Mouse (Mus musculus): ENCODE measurements around the gene Mtrex.

Gene Mtrex

GRCm38 (mm10) chr13:112927287-112928001 lies at the start of gene Mtrex, which contains the start of gene Dhx29:
TSS of gene Mtrex (minus strand) at chr13:112927398.
TSS of gene Dhx29 (plus strand) at chr13:112927454.
- DNase-seq (ENCODE audit: low spot score) = peak; percentile 96

DNA sequence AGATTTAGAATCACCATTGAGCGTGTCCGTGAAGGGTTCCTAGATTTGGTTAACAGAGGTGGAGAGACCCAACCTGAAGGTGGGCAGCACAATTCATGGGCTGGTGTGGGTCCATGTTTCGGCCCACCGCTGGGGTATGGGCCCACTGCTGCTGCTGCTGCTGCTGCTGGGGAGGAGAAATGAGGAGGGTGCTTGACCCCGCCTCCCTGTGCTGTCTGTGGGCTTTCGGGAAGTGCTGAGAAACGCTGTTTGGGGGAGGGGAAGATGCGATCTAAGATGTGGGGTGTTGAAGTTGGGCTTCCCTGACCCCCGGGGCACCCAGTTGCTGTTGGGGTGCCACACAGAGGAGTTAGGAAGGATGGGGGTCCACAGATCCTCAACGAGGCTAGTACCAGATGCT lies 49.5 kb upstream of the Mtrex start:
- DNase-seq (ENCODE audit: low spot score) = no peak

- DNase-seq (ENCODE audit: low spot score) = no peak
Observed at GRCm38 (mm10) chr13:112967267-112967666, 40.1 kb upstream of the Mtrex start.

DNA sequence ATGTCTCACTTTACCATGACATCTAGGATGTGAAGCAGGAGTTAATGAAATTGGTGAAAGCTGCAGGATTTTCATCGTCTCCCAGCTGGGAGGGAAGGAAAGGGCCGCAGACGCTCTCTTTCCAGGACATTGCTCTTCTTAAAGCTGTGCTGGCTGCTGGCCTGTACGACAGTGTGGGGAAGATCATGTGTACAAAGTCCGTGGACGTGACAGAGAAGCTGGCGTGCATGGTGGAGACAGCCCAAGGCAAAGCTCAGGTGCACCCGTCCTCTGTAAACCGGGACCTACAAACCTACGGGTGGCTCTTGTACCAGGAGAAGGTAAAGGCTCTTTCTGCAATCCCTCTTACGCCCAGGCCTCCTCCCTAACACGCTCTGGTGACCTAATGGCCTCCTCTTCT lies 37.2 kb upstream of the Mtrex start:
- no peak for DNase-seq (ENCODE audit: low spot score)

DNA sequence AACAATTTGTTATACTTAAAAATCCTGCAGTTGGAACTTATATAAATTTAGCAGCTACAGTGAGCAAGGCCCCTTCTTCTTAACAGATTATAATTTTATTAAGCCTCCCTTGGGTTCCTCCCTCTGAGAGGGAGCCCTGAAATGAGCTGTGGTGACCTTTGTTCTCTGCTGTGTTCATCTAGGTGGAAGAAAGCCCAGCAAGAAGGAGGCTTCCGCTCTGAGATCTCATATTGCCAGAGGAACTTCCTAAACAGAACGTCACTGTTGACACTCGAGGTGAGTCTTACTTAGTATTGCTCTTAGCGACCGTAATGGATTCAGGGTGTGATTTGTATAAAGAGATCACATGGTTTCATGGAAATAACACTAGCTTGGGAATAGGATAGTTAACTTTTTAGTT lies 35.9 kb upstream of the Mtrex start:
- DNase-seq (ENCODE audit: low spot score) = no peak

GRCm38 (mm10) chr13:112954067-112954466 lies 26.9 kb upstream of the Mtrex start:
- no peak for DNase-seq (ENCODE audit: low spot score)

DNA sequence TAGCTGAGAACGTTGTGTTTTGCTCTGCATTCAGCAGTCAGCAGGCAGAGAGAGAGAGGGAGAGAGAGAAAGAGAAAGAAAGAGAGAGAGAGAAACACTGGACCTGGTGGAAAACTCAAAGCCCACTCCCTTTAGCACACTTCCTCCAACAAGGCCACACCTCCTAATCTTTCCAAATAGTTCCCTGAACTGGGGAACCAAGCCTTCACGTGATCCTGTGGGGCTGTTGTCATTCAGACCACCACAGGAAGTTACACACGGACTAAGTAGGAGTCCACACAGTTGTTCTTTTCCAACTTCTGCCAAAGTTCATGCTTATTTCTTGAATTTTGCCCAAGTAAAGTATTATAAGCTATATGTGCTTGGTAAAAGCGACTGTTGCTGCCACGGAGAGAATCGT lies 18.7 kb upstream of the Mtrex start:
- DNase-seq (ENCODE audit: low spot score) = no peak

DNA sequence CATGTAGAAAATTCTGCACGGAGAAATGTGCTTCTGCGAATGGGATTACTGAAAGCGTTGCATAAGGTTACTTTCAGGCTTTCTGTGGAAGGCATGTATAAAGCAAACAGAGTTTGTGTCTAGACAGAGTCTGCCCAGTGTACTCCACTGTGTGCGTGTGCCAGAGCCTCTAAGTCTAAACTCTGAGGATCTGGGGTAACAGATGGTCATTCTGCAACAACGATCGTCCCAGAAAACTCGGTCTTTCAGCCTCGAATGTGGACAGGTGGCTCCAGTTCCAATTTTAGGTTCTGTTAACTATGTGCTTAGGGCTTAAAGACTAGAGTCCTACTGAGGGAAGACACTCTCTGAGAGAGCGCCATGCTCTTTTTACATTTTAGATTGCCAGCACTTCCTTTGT lies 18.1 kb upstream of the Mtrex start:
- no peak for DNase-seq (ENCODE audit: low spot score)

GRCm38 (mm10) chr13:112941879-112942330 lies 14.7 kb upstream of the Mtrex start:
- no peak for DNase-seq (ENCODE audit: low spot score)

DNA sequence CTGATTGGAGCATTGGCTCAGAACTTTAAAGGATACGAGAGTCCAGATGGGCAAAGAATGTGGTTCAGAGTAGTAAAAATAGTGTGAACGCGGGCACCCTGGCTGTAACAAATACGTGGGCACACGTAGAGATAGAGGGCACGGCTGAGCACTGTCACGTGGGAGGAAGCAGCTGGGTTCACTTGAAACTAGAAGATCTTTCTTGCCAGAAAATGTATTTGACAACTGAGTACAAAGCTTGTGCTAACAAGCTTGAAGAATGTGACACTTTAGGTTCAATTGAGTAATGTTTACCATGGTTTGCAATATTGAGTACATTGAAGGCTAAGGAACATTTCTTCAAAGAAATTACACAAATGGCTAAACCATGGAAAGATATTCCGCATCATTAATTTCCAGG lies 10.9 kb upstream of the Mtrex start:
- DNase-seq (ENCODE audit: low spot score) = no peak

DNA sequence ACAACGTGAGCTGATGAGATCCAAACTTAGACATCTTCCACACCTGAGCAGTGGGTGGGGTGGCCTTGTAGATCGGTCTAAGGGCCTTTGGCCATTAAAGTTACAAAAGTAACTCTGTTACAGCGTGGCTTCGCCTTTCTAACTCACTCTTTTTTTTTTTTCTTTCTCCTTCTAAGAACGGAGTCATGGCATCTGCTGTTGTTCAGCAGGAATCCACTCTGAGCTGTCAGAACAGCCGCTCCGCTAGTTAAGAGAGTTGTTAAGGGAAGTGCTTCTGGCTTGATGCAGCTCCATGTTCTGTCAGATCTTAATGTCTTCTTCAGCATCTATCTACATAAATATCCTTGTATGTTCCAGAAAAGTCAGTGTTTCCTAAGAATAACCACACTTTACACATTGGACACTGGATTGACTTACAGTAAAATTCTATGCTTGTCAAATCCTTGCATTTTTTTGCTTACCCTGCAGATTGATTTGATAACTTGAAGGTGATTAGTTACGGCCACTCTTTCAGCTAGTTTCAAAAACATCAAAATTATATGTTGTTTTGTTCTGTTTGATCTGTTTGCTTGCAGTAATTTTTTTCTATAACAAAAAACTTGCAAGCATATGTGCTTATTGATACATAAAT lies 955 bp upstream of the Mtrex start:
- peak; percentile 17 for DNase-seq (ENCODE audit: low spot score)

DNA sequence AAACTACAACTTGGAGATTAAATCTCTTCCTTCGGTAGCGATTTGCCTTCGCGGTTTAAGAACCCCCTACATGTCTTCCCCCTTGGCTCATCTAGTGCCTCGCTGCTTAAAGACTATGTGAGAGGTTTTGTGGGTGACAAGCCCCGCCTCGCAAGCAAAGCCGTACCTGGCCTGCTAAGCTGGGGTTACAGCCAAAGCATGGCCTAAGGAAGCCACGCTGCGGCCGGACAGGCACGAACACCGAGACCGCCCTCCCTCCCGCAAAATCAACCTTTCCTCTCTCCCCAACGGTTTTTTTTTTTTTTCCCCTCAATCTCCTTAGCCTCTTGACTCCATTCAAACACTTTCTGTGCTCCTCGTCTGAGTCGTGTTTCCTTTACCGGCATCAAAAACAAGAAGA lies 402 bp downstream of the Mtrex start:
- peak; percentile 54 for DNase-seq (ENCODE audit: low spot score)

DNA sequence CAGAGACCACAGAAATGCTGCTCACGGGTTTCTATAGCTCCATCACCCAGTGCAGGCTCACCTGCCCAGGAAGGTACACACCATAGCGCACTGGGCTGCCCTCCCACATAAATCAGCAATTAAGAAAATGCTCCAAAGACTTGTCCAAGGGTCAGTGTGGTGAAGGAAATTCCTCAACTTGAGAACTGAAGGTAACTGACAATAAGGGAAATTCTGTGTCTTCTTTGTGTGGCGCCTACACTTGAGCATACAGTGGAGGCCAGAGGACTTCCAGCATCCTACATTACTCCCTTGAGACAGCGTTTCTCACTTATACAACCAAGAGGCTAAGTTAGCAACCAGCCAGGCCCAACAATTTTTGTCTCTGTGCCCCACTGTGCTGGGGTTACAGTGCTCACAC lies 1.2 kb downstream of the Mtrex start:
- DNase-seq (ENCODE audit: low spot score) = no peak

- no peak for DNase-seq (ENCODE audit: low spot score)
Observed at GRCm38 (mm10) chr13:112925266-112925665, 1.9 kb downstream of the Mtrex start.

- DNase-seq (ENCODE audit: low spot score) = no peak
Observed at GRCm38 (mm10) chr13:112920906-112921305, 6.3 kb downstream of the Mtrex start.

DNA sequence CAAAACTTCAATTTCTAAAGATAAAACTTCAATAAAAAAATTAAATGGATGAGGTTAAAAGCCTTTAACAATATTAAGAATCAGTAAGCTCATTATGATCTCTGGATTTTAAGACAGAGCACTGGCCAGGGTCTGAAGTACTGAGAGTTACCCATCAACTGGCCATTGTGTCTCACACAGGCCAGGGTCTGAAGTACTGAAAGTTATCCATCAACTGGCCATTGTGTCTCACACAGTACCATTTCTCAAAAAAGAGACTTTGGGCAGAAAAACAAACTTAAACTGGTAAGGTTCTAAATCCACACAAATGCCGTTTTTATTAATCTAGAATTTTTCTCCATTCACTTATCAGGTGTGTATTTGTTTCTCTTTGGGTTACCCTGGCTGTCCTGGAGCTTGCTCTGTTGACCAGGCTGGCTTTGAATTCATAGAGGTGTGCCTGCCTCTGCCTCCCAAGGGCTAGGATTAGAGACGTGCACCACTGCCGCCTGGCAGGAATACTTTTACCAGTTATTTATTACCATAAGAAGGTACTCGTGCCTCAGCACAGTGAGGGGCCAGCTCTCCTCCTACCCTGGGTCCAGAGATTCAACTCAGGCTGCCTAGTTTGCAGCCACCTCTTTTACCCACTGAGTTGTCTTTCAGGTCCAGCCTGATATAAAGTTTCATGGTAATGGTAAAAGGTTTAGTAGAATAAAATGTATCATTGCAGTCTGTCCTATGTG lies 7.9 kb downstream of the Mtrex start:
- DNase-seq (ENCODE audit: low spot score) = no peak

DNA sequence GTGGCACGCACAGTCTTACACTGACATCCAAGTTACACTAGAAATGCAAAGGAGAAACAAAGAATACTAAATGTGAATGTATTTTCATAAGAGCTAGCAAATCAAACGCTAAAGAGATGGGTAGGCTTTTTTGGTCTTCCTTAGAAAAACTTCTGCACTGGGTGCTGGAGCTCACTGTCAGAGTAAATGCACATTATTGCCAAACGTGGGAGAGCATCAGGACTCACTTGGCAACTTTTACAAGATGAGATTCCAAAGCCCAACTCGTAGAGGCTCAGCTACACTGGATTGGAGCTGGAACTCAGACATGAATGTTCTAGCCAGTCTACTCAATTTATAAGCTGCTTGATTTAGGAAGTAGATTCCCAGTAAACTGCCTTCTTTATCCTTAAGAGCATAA lies 16.8 kb downstream of the Mtrex start:
- no peak for DNase-seq (ENCODE audit: low spot score)

GRCm38 (mm10) chr13:112909663-112910062 lies 17.5 kb downstream of the Mtrex start:
- peak; percentile 59 for DNase-seq (ENCODE audit: low spot score)

DNA sequence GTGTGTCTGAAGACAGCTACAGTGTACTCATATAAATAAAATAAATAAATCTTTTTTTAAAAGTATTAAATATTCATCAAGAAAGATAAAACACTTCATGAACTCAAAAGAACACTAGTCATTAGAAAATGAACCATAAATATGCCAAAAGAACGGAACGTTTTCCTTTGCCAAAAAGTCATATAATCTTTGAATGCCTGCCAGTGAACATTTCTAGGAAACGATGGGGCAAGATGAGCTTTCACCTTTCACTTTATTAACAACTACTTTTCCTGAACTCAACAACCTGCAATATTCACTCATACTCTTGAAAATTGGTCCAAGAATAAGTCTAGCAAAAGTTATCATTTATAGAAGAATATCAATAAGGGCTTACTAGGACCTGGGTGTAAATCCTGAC lies 25.0 kb downstream of the Mtrex start:
- no peak for DNase-seq (ENCODE audit: low spot score)

DNA sequence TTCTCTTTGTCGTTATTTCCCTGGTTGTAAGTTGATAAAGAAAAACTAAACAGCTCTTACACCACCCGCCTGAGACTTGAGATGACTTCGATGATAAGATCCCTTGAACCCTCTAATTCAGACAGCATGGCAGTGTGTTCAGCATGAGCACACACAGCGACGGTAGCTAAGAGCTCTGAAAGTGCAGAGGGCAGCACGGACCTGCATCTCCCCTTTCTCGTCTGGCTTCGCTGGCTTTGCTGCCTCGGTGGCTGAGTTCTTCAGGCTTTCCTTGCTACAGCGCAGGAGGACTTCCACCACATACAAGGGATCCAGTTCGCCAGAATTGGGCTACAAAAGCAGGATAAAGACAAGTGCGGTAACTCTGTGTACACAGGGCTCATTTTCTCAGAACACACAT lies 40.0 kb downstream of the Mtrex start:
- no peak for DNase-seq (ENCODE audit: low spot score)

DNA sequence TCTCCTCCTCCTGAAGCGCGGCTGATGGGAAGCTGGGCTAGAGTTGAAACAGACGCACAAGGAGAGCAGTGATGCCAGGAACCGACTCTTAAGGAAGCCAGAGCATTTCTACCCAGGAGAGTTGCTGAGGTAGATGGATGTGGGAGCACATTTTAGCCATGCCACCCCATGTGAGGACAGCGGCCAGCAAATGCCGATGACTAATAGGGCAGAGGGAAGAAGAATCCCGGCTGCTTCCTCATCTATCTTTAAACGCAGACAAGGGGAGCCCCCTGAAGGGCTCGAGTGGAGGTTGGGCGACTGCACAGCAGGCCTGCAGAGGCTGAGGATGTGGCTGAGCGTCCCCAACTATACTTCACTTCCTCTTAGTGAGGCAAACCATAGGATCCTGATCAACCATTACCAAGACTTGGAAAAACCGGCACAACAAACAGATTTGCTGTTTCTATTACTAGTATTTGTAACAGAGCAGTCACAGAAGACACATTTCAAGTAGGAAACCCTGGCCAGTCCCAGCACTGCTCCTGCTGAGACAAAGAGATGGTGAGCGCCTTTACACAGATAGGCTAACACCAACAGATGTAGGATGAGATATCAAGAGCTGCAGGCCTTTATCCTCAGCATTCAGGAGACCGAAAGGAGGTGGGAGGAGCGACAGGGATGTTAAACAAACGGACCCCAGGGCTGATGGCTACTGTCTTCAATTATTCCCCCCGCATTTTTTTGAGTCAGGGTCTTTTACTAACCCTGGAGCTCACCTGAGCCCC lies 55.5 kb downstream of the Mtrex start:
- no peak for DNase-seq (ENCODE audit: low spot score)

- no peak for DNase-seq (ENCODE audit: low spot score)
Observed at GRCm38 (mm10) chr13:112870039-112870690, 57.0 kb downstream of the Mtrex start.

All from embryo, embryonic 10 days (tissue).